Mouse (Mus musculus): Measurements from ENCODE around the gene Ogdh. TPM values are rescaled to one million over a fixed set of nuclear protein-coding genes. Genes with fewer than 3 reads are reported as not detected.
A peak's percentile ranks its signal among the peaks of the same experiment; 100 is the strongest.

Gene Ogdh
- polyA plus RNA-seq, 1 experiment from 2014 or later, result 91.2 TPM

DNA sequence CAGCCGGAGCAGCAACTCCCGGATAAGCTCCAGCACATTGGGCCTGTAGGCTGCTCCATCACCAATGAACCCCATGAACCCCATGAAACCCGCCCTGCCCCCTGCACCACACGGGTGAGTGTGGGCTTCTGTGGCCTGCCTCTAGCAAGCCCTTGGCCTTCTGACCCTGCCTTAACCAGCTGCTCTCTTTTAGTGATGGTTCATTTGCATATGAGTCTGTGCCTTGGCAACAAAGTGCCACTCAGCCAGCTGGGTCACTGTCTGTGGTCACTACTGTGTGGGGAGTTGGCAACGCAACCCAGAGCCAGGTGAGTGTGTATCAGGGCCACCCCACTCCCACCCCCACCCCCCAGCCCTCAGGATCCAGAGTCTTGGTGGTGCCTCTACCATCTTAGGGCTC is 104.1 kb downstream of the Ogdh start:
- Histone ChIP-seq H3K9ac (ENCODE audit: low read length) (no peak overlapping the region), H3K27me3 (ENCODE audit: control insufficient read depth, insufficient read depth, low read length) (no peaks in the 10 kb centered on the region), H3K9me3 (ENCODE audit: control insufficient read depth, low read length) (no peaks in the 10 kb centered on the region), H3K4me3 (ENCODE audit: low read depth, low read length) (no peak overlapping the region), H3K4me2 (ENCODE audit: low read depth, severe bottlenecking) (no peak overlapping the region), H3K36me3 (ENCODE audit: control insufficient read depth, insufficient read depth, low read length) (peaks cover 24% of the 10 kb centered on the region), H3K27ac (replicated peaks; ENCODE audit: low read depth, low read length) (no peak overlapping the region), H3K4me1 (ENCODE audit: control insufficient read depth, insufficient read depth, low read length) (no peaks in the 10 kb centered on the region)
- 88% methylated on average over 5 of the region's 5 CpGs for WGBS
- DNase-seq (ENCODE audit: low spot score) (no peak), ATAC-seq (ENCODE audit: insufficient number of reproducible peaks, low FRiP score, low TSS enrichment, low read depth) (no peak)

DNA sequence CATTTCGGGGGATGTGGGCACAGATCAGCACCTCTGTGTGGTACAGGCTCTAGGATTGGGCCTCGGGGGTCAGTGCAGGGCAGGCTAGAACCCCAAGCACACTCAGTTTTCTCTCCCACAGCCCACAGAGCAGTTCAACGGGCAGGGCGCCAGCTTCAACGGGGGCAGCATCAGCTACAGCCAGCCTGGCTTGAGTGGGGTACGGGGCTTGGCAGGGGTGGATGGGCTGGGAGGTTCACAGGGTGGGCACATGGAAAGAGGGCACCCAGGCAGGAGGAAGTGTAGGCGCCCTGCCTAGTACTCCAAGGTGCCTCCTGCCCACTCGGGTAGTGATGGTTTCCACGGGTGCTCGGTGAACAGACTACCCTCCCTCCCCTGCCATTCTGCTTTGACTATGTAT is 106.7 kb downstream of the Ogdh start:
- no peak overlapping the region for H3K27ac ChIP-seq (replicated peaks; ENCODE audit: low read depth, low read length)
- no peak overlapping the region for H3K4me3 ChIP-seq (ENCODE audit: low read depth, low read length)
- no peak for DNase-seq (ENCODE audit: low spot score)
- no peak overlapping the region for H3K4me2 ChIP-seq (ENCODE audit: low read depth, severe bottlenecking)
- H3K9ac ChIP-seq (ENCODE audit: low read length), result no peak overlapping the region
- no peak for ATAC-seq (ENCODE audit: insufficient number of reproducible peaks, low FRiP score, low TSS enrichment, low read depth)
- H3K4me1 ChIP-seq (ENCODE audit: control insufficient read depth, insufficient read depth, low read length), result no peaks in the 10 kb centered on the region
- H3K36me3 ChIP-seq (ENCODE audit: control insufficient read depth, insufficient read depth, low read length), result peaks cover 33% of the 10 kb centered on the region
- no peaks in the 10 kb centered on the region for H3K9me3 ChIP-seq (ENCODE audit: control insufficient read depth, low read length)
- no peaks in the 10 kb centered on the region for H3K27me3 ChIP-seq (ENCODE audit: control insufficient read depth, insufficient read depth, low read length)
- 95% methylated on average over 10 of the region's 10 CpGs for WGBS

DNA sequence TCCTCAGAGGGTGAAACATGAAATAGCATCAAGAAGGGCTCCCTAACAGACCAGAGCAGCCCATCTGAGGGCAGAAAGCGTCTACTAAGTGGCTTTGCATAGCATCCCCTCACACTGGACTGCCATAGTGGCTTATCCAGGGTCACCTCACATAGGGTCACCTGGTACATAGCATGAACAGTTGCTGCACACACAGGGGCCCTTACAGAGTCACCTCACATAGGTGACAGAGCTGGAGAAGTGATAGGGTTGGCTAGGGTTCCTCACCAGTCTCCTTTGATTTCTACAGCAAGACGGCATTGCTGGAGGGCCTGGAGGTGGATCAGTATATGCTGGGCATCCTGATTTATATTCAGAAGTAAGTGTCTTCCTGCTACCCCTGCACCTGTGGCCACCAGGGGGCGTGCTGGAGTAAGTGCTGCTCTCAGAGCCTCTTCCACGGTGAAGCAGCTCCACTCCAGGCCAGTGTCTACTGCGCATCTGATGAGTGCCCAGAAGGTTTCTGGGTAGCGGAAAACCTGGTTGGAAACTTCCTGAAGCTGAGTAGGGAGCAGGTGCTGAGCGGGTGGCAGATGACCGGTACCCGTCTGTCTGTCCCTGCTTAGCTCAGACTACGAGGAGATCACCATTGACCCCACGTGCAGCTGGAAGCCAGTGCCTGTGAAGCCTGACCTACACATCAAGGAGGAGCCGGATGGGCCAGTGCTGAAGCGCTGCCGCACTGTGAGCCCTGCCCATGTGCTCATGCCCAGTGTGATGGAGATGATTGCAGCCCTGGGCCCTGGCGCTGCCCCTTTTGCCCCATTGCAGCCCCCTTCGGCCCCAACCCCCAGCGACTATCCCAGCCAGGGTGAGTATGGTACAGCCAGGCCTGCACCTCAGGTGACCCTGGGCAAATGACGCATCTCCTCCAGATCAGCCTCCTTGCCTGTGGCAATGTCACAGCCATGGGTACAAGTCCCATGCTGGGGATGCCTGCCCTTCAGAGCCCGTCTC is 111.4 kb downstream of the Ogdh start:
- Histone ChIP-seq H3K4me1 (ENCODE audit: control insufficient read depth, insufficient read depth, low read length) (peaks cover 23% of the 10 kb centered on the region), H3K4me2 (ENCODE audit: low read depth, severe bottlenecking) (no peak overlapping the region), H3K36me3 (ENCODE audit: control insufficient read depth, insufficient read depth, low read length) (peaks cover 39% of the 10 kb centered on the region), H3K27me3 (ENCODE audit: control insufficient read depth, insufficient read depth, low read length) (no peaks in the 10 kb centered on the region), H3K9ac (ENCODE audit: low read length) (no peak overlapping the region; the same call in 1 of the 2 replicates), H3K27ac (replicated peaks; ENCODE audit: low read depth, low read length) (no peak overlapping the region), H3K9me3 (ENCODE audit: control insufficient read depth, low read length) (no peaks in the 10 kb centered on the region), H3K4me3 (ENCODE audit: low read depth, low read length) (no peak overlapping the region)
- 89% methylated on average over 19 of the region's 19 CpGs for WGBS
- DNase-seq (ENCODE audit: low spot score) (peak; percentile 73), ATAC-seq (ENCODE audit: insufficient number of reproducible peaks, low FRiP score, low TSS enrichment, low read depth) (no peak)

DNA sequence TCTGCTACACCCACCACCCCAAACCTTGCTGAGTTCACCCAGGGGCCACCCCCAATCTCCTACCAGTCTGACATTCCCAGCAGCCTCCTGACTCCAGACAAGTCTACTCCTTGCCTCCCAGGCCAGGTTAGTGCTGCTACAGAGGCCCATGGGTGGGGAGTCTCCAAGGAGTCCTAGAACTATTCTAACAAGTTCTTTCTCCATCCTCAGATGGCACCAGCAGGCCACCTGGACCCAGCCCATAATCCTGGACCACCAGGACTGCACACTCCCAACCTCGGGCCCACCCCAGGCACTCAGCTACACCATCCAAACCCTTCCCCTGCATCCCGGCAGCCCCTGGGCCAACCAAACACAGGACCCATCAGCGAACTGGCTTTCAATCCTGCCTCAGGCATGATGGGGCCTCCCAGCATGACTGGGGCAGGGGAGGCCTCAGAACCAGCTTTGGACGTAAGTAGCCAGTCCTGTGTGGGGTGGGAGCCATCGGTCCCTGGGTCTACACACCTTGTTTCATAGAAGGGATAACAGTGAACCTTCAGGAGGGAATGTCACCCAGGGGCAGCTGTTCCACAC is 112.5 kb downstream of the Ogdh start:
- ATAC-seq (ENCODE audit: insufficient number of reproducible peaks, low FRiP score, low TSS enrichment, low read depth) (no peak), DNase-seq (ENCODE audit: low spot score) (no peak)
- Histone ChIP-seq H3K9me3 (ENCODE audit: control insufficient read depth, low read length) (no peaks in the 10 kb centered on the region), H3K4me1 (ENCODE audit: control insufficient read depth, insufficient read depth, low read length) (peaks cover 23% of the 10 kb centered on the region), H3K4me3 (ENCODE audit: low read depth, low read length) (no peak overlapping the region), H3K27me3 (ENCODE audit: control insufficient read depth, insufficient read depth, low read length) (no peaks in the 10 kb centered on the region), H3K36me3 (ENCODE audit: control insufficient read depth, insufficient read depth, low read length) (peaks cover 39% of the 10 kb centered on the region), H3K9ac (ENCODE audit: low read length) (no peak overlapping the region), H3K27ac (replicated peaks; ENCODE audit: low read depth, low read length) (no peak overlapping the region), H3K4me2 (ENCODE audit: low read depth, severe bottlenecking) (no peak overlapping the region)
- WGBS, result 92% methylated on average over 5 of the region's 5 CpGs

DNA sequence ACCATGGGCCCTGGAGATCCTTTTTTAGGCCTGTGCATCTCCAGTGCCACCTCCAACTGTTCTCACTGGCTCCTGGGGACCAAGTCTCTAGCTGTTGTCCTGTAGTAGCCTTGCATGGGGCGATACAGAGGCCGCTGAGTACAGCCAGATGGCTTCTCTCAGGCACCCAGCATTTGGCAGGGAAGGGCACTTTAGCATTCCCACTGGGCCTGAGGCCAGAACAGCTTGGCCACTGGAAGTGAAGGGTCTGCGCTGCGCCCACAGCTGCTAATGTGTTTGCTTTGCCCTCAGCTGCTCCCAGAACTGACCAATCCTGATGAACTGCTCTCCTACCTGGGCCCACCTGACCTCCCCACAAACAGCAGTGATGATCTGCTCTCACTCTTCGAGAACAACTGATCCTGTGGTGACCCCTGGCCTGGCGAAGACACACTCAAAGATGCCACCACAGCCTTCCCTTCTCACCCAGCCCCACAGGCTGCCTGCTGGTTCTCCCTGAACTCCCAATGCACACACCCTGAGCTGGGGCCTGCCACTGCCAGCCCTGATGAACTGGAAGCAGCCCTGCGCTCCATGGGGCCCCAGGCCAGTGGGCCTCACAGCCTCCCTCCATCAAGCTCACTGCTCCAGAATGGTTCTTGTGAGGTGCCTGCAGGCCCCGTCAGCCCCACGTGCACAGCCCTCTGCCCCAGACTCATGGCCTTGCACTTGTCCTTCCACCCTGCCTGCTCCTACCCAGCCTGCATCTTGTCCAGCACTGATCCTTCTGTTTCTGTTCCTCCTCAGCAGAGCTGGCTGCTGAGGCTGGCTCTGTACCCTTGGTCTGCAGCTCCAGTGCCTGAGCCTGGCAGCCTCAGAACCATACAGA is 113.5 kb downstream of the Ogdh start:
- WGBS, result 91% methylated on average over 9 of the region's 9 CpGs
- peak overlapping the region; percentile 47 for H3K9ac ChIP-seq (ENCODE audit: low read length)

DNA sequence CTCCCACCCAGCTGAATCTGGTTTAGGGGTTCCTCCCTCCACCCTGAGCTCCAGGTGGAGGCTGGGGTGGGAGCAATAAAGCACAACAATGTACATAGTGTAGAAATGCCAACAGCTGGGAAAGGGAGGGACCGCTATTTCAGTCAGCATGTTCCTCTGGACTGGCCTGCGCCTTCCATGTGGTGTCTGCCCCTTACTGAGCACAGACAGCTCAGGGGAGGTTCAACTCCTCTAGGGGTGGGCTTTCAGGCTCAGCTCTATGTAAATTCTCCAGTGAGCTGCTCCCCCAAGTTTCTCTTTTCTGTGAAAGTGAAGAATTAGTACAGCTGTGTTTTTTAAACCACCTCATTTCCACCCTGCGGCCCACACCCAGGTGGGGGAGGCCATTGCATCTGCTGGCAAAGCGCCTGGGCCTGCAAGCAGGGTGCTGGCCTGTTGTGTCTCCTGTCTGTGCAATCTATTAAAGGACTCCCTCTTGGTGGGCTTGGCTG is 114.2 kb downstream of the Ogdh start:
- Histone ChIP-seq H3K9ac (ENCODE audit: low read length) (peak overlapping the region; percentile 47), H3K36me3 (ENCODE audit: control insufficient read depth, insufficient read depth, low read length) (peaks cover 29% of the 10 kb centered on the region), H3K4me2 (ENCODE audit: low read depth, severe bottlenecking) (no peak overlapping the region), H3K27ac (replicated peaks; ENCODE audit: low read depth, low read length) (peak overlapping the region; percentile 70), H3K9me3 (ENCODE audit: control insufficient read depth, low read length) (no peaks in the 10 kb centered on the region), H3K4me3 (ENCODE audit: low read depth, low read length) (no peak overlapping the region), H3K4me1 (ENCODE audit: control insufficient read depth, insufficient read depth, low read length) (peaks cover 23% of the 10 kb centered on the region), H3K27me3 (ENCODE audit: control insufficient read depth, insufficient read depth, low read length) (no peaks in the 10 kb centered on the region)
- ATAC-seq (ENCODE audit: insufficient number of reproducible peaks, low FRiP score, low TSS enrichment, low read depth) (no peak), DNase-seq (ENCODE audit: low spot score) (no peak)
- WGBS, result 81% methylated on average over 4 of the region's 4 CpGs

More for the DNA sequence above, 113.5 kb downstream of the Ogdh start:
- Histone ChIP-seq H3K27ac (replicated peaks; ENCODE audit: low read depth, low read length) (peak overlapping the region; percentile 70), H3K4me1 (ENCODE audit: control insufficient read depth, insufficient read depth, low read length) (peaks cover 23% of the 10 kb centered on the region), H3K36me3 (ENCODE audit: control insufficient read depth, insufficient read depth, low read length) (peaks cover 31% of the 10 kb centered on the region), H3K27me3 (ENCODE audit: control insufficient read depth, insufficient read depth, low read length) (no peaks in the 10 kb centered on the region), H3K4me2 (ENCODE audit: low read depth, severe bottlenecking) (no peak overlapping the region), H3K4me3 (ENCODE audit: low read depth, low read length) (no peak overlapping the region), H3K9me3 (ENCODE audit: control insufficient read depth, low read length) (no peaks in the 10 kb centered on the region)
- no peak for DNase-seq (ENCODE audit: low spot score)
- no peak for ATAC-seq (ENCODE audit: insufficient number of reproducible peaks, low FRiP score, low TSS enrichment, low read depth)

All from limb, embryonic 11.5 days (tissue).